Mouse (Mus musculus) cerebellum, adult (tissue): ENCODE measurements at regions not wholly inside any gene's neighbourhood (a gene's known extent, or its start where the extent isn't known, plus 50 kb on each side); places are given as distances from the start of the nearest gene placed in this dataset.
"Not testable (repeated sequence)": the region's sequence is repeated elsewhere in the genome, so short reads cannot be mapped to it uniquely, and the experiment has no call there.

ENCODE experiments used
- ATAC-seq: cut with Nextera tagmentation; 2 replicates; pipeline ENCODE4 v1.9.2; 2017; ENCODE audit warnings: mild to moderate bottlenecking, moderate library complexity, mixed read lengths; ENCODE audit not compliant: insufficient number of reproducible peaks, low FRiP score, low TSS enrichment

GRCm38 (mm10) chr5:52016992-52017391 is 173.3 kb downstream of the Dhx15 start:
- no peak for ATAC-seq

DNA sequence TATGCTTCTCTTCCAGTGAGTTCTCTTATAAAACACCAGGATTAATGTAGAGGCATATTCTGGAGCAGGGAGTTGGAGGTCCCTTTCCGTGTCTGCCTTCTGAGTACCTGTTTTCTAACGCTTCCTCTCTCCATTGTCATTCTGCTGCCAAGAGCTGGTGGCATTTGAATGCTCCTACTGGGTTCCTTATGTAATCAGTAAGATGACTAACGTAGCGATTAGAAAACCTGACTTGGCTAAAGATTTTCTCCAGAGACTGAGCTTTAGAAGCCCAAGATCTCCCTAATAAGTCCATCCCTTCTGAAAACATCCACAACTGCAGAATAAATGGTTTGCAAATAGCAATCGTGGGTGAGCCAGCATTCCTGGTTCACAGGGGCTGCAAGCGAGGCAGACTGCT is 174.5 kb downstream of the Dhx15 start:
- ATAC-seq, result peak; percentile 84

DNA sequence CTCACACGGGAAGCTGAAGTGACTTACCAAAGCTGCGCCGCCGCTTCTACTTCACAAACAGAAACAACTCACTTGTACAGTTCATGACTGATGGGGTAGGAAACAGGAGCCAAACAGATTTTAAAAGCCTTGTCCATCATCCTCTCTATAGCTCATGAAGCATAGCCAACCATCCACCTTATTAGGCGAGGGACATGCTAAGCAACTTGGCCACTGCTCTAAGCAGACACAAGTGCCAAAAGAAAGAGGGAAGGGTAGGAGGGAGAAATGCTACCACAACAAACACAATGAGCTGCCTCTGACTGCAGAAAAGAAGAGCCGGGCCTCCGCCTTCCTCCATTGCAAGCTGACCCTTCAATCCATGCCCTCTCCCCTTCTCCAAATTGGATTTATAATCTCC is 179.9 kb downstream of the Dhx15 start:
- no peak for ATAC-seq

DNA sequence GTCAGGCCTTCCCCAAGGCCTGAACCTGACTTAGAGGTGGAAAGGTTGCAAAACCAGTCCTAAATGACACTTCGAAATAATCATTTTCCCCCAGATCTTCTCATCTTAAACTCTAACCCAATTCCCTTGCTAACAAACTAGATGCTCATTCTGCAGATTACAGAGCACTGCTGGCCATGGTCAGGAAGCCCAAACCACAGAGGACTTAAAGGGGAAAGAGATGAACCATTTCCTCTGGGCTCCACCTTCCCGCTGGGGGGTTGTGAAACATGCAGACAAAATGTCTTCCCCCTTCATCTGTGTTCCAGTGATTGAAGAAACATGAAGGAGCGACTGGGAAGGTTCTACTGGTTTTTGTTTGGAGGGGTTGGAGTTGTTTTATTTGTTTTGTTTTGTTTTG is 181.4 kb downstream of the Dhx15 start:
- ATAC-seq, result no peak

DNA sequence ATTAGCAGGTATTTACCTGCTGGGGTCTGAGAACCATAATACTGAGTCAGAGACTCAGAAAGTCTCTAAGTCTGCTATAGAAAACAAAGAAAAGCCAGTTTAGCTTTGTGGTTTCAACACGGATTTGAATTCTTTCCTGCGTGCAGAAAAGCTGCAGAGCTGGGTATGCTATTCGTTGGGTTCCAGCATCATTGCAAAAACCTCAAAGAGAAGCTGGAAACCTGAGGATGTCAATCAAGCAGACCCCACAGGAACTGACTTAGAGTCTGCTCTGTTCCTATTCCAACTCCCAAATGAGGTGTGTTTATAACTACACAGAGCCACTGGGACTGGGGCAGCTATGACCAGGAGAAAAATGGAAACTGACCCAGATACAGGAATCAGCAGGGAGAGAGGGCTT is 183.5 kb downstream of the Dhx15 start:
- peak; percentile 59; the same call in 1 of the 2 replicates for ATAC-seq

DNA sequence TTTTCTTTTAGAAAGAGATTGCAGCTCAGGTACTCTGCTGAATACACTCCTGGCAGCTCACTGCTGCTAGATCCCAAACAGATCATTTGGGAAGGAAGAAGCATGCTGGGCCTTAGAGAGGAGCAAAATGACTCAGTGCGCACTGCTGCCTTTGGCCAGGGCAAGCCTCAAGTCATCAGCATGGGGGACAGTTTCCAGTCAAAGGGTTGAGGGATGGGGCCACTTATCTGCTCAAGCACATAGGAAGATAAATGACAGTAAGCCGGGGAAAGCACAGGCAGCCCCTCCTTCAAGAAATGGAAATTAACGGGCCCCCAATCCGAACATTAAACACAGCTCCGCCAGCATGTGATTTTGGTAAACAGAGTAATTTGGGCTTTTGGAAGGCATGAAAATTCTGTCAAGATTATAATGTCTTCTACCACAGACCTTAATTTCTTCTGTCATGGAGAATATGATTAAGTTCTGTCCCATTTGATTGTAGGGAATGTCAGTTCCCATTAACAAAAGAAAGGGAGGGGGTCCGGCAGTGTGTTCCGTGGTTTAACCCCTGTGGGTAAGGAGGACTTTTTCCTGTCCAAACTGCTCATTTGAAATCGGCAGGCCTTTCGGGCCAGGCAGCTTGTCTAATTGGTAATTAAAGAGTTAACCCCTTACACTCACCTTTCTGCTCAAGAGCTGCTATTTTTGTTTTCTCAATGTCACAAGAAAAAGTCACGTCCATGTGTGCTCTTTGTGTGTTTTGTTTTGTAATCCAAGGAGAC is 199.3 kb downstream of the Dhx15 start:
- no peak for ATAC-seq

DNA sequence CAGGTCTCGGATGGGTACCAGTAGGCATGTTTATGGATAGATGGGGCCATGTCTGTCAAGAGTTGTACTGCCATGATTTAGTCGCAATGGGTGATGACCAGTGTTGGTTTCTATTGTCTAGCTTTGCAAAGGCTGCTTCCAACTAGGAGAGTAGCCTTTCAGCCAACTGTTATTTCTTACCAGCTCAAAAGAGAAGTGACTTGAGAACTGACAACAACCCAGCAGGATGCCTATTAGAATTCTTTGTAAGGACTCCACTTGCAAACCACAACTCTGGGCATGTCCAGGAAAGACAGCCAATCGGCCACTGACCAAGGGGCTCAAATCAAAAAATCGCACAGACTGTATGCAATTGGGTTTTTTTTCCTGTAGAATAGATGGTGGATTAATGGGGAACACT is 200.9 kb downstream of the Dhx15 start:
- no peak for ATAC-seq

GRCm38 (mm10) chr5:51988913-51989312 is 201.4 kb downstream of the Dhx15 start:
- ATAC-seq, result no peak

GRCm38 (mm10) chr5:51984966-51985365 is 205.3 kb downstream of the Dhx15 start:
- ATAC-seq, result no peak

- ATAC-seq, result no peak
Measured at GRCm38 (mm10) chr5:51982780-51983179, 207.5 kb downstream of the Dhx15 start.

GRCm38 (mm10) chr5:51980901-51981300 is 209.4 kb downstream of the Dhx15 start:
- ATAC-seq, result no peak

GRCm38 (mm10) chr5:51952499-51952898 is 237.8 kb downstream of the Dhx15 start:
- ATAC-seq, result no peak

GRCm38 (mm10) chr5:51949996-51950395 is 240.3 kb downstream of the Dhx15 start:
- ATAC-seq, result no peak

DNA sequence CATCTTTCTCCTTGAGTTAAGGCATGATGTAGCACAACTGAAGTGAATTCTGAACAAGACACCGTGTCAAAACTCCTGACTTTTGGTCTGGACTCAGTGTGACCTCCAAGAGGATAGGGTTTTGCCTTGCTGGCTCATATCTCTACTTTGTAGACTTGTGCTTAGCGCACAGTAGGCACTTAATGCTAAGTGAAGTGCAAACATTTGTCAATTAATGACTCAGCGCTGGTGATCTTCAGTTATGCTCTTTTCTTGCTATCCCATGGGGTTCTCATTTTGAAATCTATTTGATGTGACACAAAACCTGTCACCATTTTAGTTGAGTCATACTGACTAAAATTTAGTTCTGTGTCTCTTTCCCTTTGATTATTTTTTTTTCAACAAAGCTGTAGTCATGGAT is 244.3 kb downstream of the Dhx15 start:
- no peak for ATAC-seq

- ATAC-seq, result not testable (repeated sequence)
Measured at GRCm38 (mm10) chr5:51941925-51942291, 248.4 kb downstream of the Dhx15 start.

- no peak for ATAC-seq
Measured at GRCm38 (mm10) chr5:51941255-51941924, 248.9 kb downstream of the Dhx15 start.

- no peak for ATAC-seq
Measured at GRCm38 (mm10) chr5:51938845-51939244, 251.5 kb downstream of the Dhx15 start.

- no peak for ATAC-seq
Measured at GRCm38 (mm10) chr5:51937320-51937719, 253.0 kb downstream of the Dhx15 start.

DNA sequence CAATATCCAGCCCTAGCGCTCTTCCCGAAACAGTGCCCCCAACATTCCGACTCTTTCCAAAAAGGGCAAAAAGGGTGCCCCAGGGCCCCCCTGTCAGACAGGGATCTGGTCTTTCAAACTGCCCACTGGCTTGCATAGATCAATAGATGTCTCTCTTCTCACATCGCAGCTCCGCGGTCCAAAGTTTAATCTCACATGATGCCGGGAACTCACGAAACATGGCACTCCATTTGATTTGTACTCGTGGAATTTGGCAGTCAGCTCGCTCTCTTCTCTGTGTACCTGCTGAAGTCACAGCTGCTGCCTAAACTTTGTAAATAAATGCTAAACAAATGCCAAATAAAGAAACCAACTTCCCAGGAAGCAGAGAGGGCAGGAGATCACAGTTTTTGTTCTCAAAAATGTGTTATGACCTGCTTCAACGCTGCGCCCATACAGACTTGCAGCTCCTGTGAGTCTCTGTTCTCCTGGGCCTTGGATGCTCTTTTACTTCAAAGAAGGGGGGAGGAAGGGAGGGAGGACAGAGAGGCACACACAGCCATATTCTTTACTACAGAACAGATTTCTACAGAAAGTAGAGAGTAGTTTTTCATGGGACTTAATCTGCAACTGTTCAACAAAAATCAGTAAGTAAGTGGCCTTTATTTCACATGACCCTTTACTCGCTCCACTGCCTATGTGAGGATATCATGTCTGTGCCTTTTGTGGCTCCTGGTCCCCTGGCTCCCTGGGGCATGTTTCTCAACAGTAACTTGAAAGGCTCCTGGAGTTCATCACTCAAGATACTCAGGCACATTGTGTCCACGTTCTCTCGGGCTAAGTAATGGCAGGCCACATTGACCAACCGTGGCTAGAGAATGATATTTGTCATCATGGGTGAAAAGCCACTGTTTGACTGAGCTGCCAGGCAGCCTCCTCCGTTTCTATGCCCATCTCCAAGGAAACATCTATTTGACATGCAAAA is 254.6 kb downstream of the Dhx15 start:
- no peak for ATAC-seq

DNA sequence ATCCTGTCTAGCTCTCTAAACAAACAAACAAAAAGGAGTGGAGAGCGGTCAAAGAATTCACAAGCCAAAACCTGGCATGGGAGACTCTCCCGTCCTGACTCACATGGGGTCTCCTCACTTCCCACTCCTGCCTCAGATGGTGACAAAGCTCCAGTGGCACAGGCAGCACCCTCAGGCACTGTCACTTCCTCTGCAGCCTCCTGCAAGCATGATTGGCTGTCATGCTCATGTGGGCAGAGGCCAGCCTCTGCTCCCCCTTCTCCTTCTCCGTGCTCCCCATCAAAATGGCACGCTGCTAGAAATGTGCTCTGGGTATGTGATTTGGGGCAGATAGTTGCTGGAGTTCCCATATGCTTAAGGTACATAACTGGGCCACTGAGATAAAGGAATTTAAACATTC is 255.4 kb downstream of the Dhx15 start:
- no peak for ATAC-seq

DNA sequence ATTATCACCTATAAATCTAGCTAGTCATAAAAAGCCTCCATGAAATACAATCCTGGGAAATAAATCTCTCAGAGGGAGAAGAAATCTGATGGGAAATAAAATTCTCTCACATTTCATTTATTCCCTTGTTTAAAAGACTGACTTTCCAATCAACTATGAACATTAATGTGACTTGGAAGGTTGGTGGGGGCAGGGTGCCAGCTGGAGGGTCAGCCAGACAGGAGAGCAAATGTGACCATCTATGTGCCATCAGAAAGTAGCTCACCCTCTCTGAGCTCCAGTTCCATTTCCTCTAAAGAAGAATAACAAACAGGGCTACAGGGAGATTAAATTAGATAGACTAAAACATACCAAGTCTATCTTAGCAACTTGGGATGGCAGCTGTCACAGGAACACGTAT is 257.0 kb downstream of the Dhx15 start:
- ATAC-seq, result no peak
